In the genomic region with DNA sequence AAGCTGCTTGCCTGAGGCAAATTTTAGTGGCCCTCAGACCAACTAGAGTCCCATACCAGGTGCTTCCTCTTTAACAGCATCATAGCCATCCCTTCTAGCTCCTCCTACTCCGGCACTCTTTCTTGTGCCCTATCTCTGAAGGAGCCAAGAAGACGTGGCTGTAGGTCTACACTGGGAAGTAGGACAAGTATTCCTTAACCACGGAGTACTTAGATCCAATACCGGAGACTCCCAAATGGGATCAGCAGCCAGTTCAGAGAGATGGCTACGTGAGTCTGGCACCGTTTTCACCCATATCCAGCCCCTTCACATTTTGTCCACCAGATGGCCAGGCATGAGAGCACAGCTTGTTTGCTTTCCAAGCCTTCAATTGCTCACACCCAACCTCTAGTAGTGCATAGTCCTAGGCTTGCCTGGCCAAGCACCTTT, we compare ENCODE assay signal across 8 mouse cellular contexts. TPM values are rescaled to one million over a fixed set of nuclear protein-coding genes. Genes with fewer than 3 reads are reported as not detected.
DNase-seq lines count a peak whose midpoint lies in the region; ATAC-seq lines count a peak whose summit lies in the region.

No protein-coding gene starts in this region.

- 0 out of 2 replicates have a peak, but pooled peaks cover 6% of the 10 kb centered on the region for H3K27me3 ChIP-seq in embryonic facial prominence, embryonic 10.5 days (replicated peaks; ENCODE audit: low read depth, poor library complexity, severe bottlenecking)
- no peaks in the 10 kb centered on the region for H3K27me3 ChIP-seq in heart, embryonic 13.5 days (replicated peaks)
- H3K27me3 ChIP-seq in splenic B cell, adult 2 months (ENCODE audit: control insufficient read depth, insufficient read depth, low read length, poor library complexity, severe bottlenecking) = no peaks in the 10 kb centered on the region

- no peak for ATAC-seq in heart, embryonic 13.5 days (ENCODE audit: extremely low read depth, insufficient number of reproducible peaks, low FRiP score, low TSS enrichment)

- peaks cover 45% of the 10 kb centered on the region for H3K36me3 ChIP-seq in embryonic facial prominence, embryonic 10.5 days (replicated peaks)
- H3K36me3 ChIP-seq in heart, embryonic 13.5 days = peaks cover 44% of the 10 kb centered on the region
- H3K36me3 ChIP-seq in splenic B cell, adult 2 months (ENCODE audit: control insufficient read depth, insufficient read depth, low read length, poor library complexity, severe bottlenecking) = peaks cover 19% of the 10 kb centered on the region

- H3K9ac ChIP-seq in heart, embryonic 13.5 days = peak overlapping the region; percentile 99

- peak overlapping the region; percentile 96; the same call in 1 of the 2 replicates for H3K4me3 ChIP-seq in embryonic facial prominence, embryonic 10.5 days
- peak overlapping the region; percentile 97 for H3K4me3 ChIP-seq in heart, embryonic 13.5 days

- 73% methylated on average over 6 of the region's 6 CpGs for WGBS in embryonic facial prominence, embryonic 10.5 days
- WGBS in heart, embryonic 13.5 days = 42% methylated on average over 6 of the region's 6 CpGs

- H3K4me1 ChIP-seq in embryonic facial prominence, embryonic 10.5 days = peaks cover 39% of the 10 kb centered on the region
- H3K4me1 ChIP-seq in heart, embryonic 13.5 days = peaks cover 67% of the 10 kb centered on the region

- DNase-seq in B cell, adult 2 months = peak; percentile 70 to 72
- peak; percentile 69 for DNase-seq in MN1 (ENCODE audit: low spot score)
- DNase-seq in embryonic facial prominence, embryonic 10.5 days (ENCODE audit: low spot score) = peak; percentile 27
- DNase-seq in kidney, postnatal 10 days = peak; percentile 68
- DNase-seq in lung, postnatal 36 days = peak; percentile 80
- DNase-seq in splenic B cell, adult 2 months (ENCODE audit: low read depth, low spot score) = peak; percentile 70
- DNase-seq in right cerebral cortex, adult 2 months (ENCODE audit: low spot score in 2 of 2) = no peak

- peak overlapping the region; percentile 88 for H3K4me2 ChIP-seq in heart, embryonic 13.5 days

- no peak overlapping the region for H3K27ac ChIP-seq in embryonic facial prominence, embryonic 10.5 days (replicated peaks)
- peak overlapping the region; percentile 100 for H3K27ac ChIP-seq in heart, embryonic 13.5 days (replicated peaks)

- H3K9me3 ChIP-seq in embryonic facial prominence, embryonic 10.5 days = no peaks in the 10 kb centered on the region
- H3K9me3 ChIP-seq in heart, embryonic 13.5 days = no peaks in the 10 kb centered on the region

RNA-seq across cellular contexts. Expression of gene Clk3, which starts 3.1 kb away (rescaled TPM):
- 93.6 and 94.8 TPM in 2 replicates for polyA plus RNA-seq in embryonic facial prominence, embryonic 10.5 days (2016; fragmentation: Nextera tagmentation; extraction: Ambion mirVana)
- 56.1 and 57.1 TPM in 2 replicates for polyA plus RNA-seq in heart, embryonic 13.5 days (2015; fragmentation: Nextera tagmentation; extraction: Ambion mirVana)

RNA-seq across cellular contexts. Expression of gene Edc3, which starts 54.2 kb away (rescaled TPM):
- 45.5 and 46.7 TPM in 2 replicates for polyA plus RNA-seq in embryonic facial prominence, embryonic 10.5 days (2016; fragmentation: Nextera tagmentation; extraction: Ambion mirVana)
- 16.2 and 17.5 TPM in 2 replicates for polyA plus RNA-seq in heart, embryonic 13.5 days (2015; fragmentation: Nextera tagmentation; extraction: Ambion mirVana)

Comparison
In these comparisons a context has a peak if more than half of its experiments do, and no peak if none do; other contexts are left out.
1. DNase-seq: peak in B cell, adult 2 months (2 of 2), MN1 (single experiment), embryonic facial prominence, embryonic 10.5 days (single experiment), kidney, postnatal 10 days (single experiment), lung, postnatal 36 days (single experiment) and splenic B cell, adult 2 months (single experiment); none in right cerebral cortex, adult 2 months (0 of 2).